Mouse (Mus musculus): ENCODE data around the gene Hs3st2. TPM values are rescaled to one million over a fixed set of nuclear protein-coding genes. Genes with fewer than 3 reads are reported as not detected.
"Not testable (repeated sequence)": the region's sequence is repeated elsewhere in the genome, so short reads cannot be mapped to it uniquely, and the experiment has no call there.

Gene Hs3st2
- not detected for total RNA-seq (2021)
- long read RNA-seq, experiment 1: 0 reads
- long read RNA-seq, experiment 2: 0 reads

DNA sequence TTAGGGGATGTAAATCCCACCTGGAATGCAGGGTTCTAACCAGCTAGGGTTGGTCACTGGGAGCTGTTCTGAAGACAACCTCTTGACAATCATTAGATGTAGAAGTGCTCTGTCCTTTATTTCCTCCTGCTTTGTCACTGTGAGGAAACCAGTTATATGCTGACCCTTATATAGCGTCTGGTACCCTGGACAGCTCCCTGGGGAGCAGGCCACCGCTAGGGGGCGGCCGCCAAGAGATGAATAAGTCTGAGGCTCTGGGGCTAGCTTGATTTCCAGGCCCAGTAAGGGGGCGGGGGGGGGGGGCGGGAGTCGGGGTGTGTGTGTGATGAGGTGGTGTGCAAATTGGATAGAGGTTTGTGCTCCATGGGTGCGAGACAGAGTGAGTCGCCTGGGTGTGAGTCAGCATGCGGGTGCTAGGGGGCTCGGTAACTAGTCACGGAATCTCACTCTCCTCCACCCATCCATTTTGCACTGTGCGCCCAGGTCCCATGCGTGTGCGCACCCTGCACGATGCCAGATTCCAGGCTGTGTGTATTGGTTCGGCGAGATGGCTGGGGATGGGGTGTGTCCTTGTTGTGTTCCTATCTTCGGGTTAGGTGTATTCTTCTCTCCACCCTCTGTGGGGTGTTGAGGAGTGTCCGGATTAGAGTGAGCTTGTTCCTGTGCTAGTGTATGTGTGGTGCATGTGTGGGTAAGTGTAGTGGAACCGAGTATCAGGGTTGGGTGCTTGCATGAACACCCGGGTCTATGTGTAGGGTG, at the start of gene Hs3st2:
Gene Hs3st2, plus strand, starts transcription at position 635 of the 759 bp plus-strand sequence.
- H3K4me3 ChIP-seq: no peak within 1 kb of the TSS
- TF ChIP-seq CTCF (IDR thresholded peaks at IDR 0.05): peak; percentile 35; the same call in 1 of the 2 replicates
- no peak within 1 kb of the TSS for H3K27ac ChIP-seq
- intact Hi-C loops (cut with DNase I): no loop called here
- DNase-seq: no peak

GRCm38 (mm10) chr7:121348284-121348963, 43.2 kb upstream of the Hs3st2 start:
- no peak for DNase-seq
- no peak overlapping the region for H3K4me3 ChIP-seq
- TF ChIP-seq CTCF (IDR thresholded peaks at IDR 0.05): no peak
- intact Hi-C loops (cut with DNase I): no loop called here
- no peak overlapping the region for H3K27ac ChIP-seq

GRCm38 (mm10) chr7:121351688-121352087, 40.0 kb upstream of the Hs3st2 start:
- intact Hi-C loops (cut with DNase I): no loop called here
- DNase-seq: no peak
- Histone ChIP-seq H3K4me3 (no peak overlapping the region), H3K27ac (no peak overlapping the region)
- TF ChIP-seq CTCF (IDR thresholded peaks at IDR 0.05): no peak

DNA sequence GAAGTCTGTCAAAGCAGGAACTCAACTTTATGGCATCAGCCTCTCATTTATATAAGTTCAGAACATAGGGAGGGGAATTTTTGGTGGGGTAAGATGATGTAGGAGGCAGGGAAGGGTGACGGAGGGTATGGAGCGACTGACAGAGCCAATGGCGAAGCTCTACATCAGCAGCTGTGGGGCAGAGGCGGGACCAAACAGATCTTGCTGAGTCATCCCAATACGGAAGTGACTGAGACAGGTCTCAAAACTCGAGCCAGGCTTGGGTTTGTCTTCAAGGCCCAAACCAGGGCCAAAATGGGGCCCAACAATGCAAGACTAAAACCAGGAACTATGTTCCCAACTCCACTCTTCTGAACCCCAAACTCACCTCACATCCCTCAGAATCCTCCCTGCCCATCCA, 30.2 kb upstream of the Hs3st2 start:
- H3K4me3 ChIP-seq; H3K27ac ChIP-seq; DNase-seq; intact Hi-C loops (cut with DNase I): not testable (repeated sequence)

DNA sequence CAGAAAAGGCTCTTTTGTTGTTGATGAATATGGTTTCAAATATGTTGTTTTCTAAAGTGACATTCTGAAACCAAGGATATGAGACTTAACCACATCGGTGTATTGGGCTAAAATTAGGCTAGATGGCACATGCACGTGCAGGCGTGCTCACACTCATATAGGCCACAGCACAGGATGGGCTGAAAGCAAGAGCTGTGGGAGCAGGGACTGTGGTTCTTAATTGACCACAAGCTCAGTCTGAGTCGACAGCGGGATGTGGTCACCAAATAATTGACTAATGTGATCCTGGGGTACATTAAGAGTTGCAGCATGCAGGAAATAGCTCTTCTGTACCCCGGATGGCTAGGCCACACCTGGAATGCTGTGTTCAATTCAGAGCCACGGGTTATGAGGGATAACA, 26.1 kb upstream of the Hs3st2 start:
- intact Hi-C loops (cut with DNase I): no loop called here
- Histone ChIP-seq H3K27ac (no peak overlapping the region), H3K4me3 (no peak overlapping the region)
- no peak for DNase-seq
- no peak for TF ChIP-seq CTCF (IDR thresholded peaks at IDR 0.05)

GRCm38 (mm10) chr7:121367185-121367584, 24.5 kb upstream of the Hs3st2 start:
- DNase-seq: no peak
- H3K27ac ChIP-seq: no peak overlapping the region
- intact Hi-C loops (cut with DNase I): no loop called here
- TF ChIP-seq CTCF (IDR thresholded peaks at IDR 0.05): no peak
- no peak overlapping the region for H3K4me3 ChIP-seq

GRCm38 (mm10) chr7:121371990-121372389, 19.7 kb upstream of the Hs3st2 start:
- Histone ChIP-seq H3K4me3 (no peak overlapping the region), H3K27ac (no peak overlapping the region)
- intact Hi-C loops (cut with DNase I): no loop called here
- TF ChIP-seq CTCF (IDR thresholded peaks at IDR 0.05): no peak
- no peak for DNase-seq

DNA sequence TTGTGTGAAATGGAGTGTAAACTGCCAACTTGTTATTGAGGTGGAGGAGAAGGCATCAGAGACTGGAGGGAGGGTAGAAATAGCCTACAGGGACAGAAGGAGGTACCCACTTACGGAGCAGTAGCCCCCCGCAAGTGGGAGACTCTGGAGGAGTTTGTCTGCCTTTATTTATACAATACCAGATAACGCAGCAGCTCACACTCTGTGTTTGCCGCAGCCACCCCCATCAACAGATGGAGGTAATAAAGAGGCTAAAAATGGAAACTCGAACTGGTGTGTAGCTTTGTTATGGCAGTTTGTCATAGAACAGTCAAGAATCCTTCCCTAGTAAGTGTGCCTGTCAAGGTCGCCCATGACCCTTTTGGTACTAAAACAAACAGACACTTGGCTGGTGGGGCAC, 16.2 kb upstream of the Hs3st2 start:
- DNase-seq: no peak
- no peak overlapping the region for H3K4me3 ChIP-seq
- H3K27ac ChIP-seq: no peak overlapping the region
- intact Hi-C loops (cut with DNase I): no loop called here
- TF ChIP-seq CTCF (IDR thresholded peaks at IDR 0.05): no peak

GRCm38 (mm10) chr7:121378942-121379341, 12.7 kb upstream of the Hs3st2 start:
- no peak for TF ChIP-seq CTCF (IDR thresholded peaks at IDR 0.05)
- Histone ChIP-seq H3K27ac (no peak overlapping the region), H3K4me3 (no peak overlapping the region)
- no peak for DNase-seq
- intact Hi-C loops (cut with DNase I): no loop called here

- no peak overlapping the region for H3K4me3 ChIP-seq
- no peak for TF ChIP-seq CTCF (IDR thresholded peaks at IDR 0.05)
- DNase-seq: no peak
- intact Hi-C loops (cut with DNase I): no loop called here
- no peak overlapping the region for H3K27ac ChIP-seq
Observed at GRCm38 (mm10) chr7:121391984-121392739, 503 bp downstream of the Hs3st2 start.

DNA sequence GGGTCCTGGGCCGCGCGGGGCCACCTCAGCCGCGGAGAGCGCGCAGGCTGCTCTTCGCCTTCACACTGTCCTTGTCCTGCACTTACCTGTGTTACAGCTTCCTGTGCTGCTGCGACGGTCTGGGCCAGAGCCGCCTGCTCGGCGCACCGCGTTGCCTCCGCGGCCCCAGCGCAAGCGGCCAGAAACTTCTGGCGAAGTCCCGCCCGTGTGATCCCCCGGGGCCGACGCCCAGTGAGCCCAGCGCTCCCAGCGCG, 1.0 kb downstream of the Hs3st2 start:
- no peak overlapping the region for H3K4me3 ChIP-seq
- no peak for DNase-seq

DNA sequence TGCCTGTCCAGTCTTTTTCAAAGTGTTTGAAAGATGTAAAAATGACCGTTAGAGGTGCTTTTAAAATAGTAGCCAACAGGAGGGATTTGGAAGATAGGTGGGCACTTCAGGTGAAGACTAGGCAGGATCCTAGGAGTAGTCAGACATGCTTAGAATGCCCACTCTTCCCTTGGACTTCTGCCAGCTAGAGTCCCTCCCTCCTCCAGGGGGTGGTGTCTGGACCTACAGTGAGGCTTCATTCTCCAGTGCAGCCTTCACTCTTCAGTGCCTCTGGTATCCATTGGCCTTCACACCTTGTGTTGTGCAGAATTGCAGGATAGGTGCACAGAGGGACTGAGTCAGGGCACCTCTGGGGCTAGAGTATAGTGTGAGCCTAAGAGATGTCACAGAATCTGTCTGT, 2.2 kb downstream of the Hs3st2 start:
- no peak for DNase-seq
- intact Hi-C loops (cut with DNase I): no loop called here
- TF ChIP-seq CTCF (IDR thresholded peaks at IDR 0.05): no peak
- no peak overlapping the region for H3K4me3 ChIP-seq
- H3K27ac ChIP-seq: no peak overlapping the region

More for the DNA sequence above, 1.0 kb downstream of the Hs3st2 start:
- TF ChIP-seq CTCF (IDR thresholded peaks at IDR 0.05): no peak
- H3K27ac ChIP-seq: no peak overlapping the region
- intact Hi-C loops (cut with DNase I): no loop called here

GRCm38 (mm10) chr7:121394875-121395274, 3.2 kb downstream of the Hs3st2 start:
- intact Hi-C loops (cut with DNase I): no loop called here
- Histone ChIP-seq H3K27ac (no peak overlapping the region), H3K4me3 (no peak overlapping the region)
- no peak for TF ChIP-seq CTCF (IDR thresholded peaks at IDR 0.05)
- no peak for DNase-seq
